Mouse (Mus musculus): ENCODE measurements at regions not wholly inside any gene's neighbourhood (a gene's known extent, or its start where the extent isn't known, plus 50 kb on each side); places are given as distances from the start of the nearest gene placed in this dataset.

DNA sequence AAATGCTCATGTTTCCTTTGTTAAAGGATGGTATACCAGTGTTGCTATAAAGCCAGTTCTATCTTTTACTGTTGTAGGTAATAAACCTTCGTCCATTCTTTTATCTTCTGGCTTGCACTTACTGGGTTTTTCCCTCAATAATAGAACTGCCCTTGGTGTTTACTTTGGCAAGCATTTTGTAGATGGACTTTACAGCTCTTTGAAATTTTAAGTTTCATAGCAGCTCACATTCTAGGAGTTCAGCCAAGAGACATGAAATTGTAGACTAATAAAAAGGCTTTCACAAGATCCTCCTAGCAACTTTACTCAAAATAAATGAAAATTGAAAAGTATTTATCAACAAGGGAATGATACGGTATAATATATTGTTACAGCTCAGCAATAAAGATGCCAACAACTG lies 124.5 kb downstream of the Rassf9 start:
- Histone ChIP-seq H3K27me3 (ENCODE audit: control insufficient read depth, insufficient read depth, low read length) (no peaks in the 10 kb centered on the region), H3K79me2 (ENCODE audit: control insufficient read depth, insufficient read depth, low read length) (no peaks in the 10 kb centered on the region), H3K4me1 (ENCODE audit: control insufficient read depth, insufficient read depth, low read length) (no peaks in the 10 kb centered on the region), H3K27ac (replicated peaks; ENCODE audit: insufficient read depth, low read depth, low read length) (no peak overlapping the region), H3K36me3 (ENCODE audit: control insufficient read depth, insufficient read depth, low read length) (no peaks in the 10 kb centered on the region), H3K4me3 (ENCODE audit: insufficient read depth, low read depth, low read length) (no peak overlapping the region), H3K9ac (ENCODE audit: low read depth, low read length) (no peak overlapping the region)
- WGBS, result 53% methylated on average over 2 of the region's 2 CpGs
- no peak for TF ChIP-seq POLR2A (IDR thresholded peaks at IDR 0.05; ENCODE audit: extremely low read depth, insufficient read depth, low read length)
- no peak for TF ChIP-seq CTCF (IDR thresholded peaks at IDR 0.05; ENCODE audit: low read depth, low read length)
- no peak for DNase-seq (ENCODE audit: extremely low read depth, low read depth, low spot score)

GRCm38 (mm10) chr10:102633438-102633837 lies 121.4 kb downstream of the Rassf9 start:
- TF ChIP-seq POLR2A (IDR thresholded peaks at IDR 0.05; ENCODE audit: extremely low read depth, insufficient read depth, low read length) (no peak), CTCF (IDR thresholded peaks at IDR 0.05; ENCODE audit: low read depth, low read length) (no peak)
- Histone ChIP-seq H3K9ac (ENCODE audit: low read depth, low read length) (no peak overlapping the region), H3K36me3 (ENCODE audit: control insufficient read depth, insufficient read depth, low read length) (no peaks in the 10 kb centered on the region), H3K27ac (replicated peaks; ENCODE audit: insufficient read depth, low read depth, low read length) (no peak overlapping the region), H3K79me2 (ENCODE audit: control insufficient read depth, insufficient read depth, low read length) (no peaks in the 10 kb centered on the region), H3K4me3 (ENCODE audit: insufficient read depth, low read depth, low read length) (no peak overlapping the region), H3K4me1 (ENCODE audit: control insufficient read depth, insufficient read depth, low read length) (no peaks in the 10 kb centered on the region), H3K27me3 (ENCODE audit: control insufficient read depth, insufficient read depth, low read length) (no peaks in the 10 kb centered on the region)
- no peak for DNase-seq (ENCODE audit: extremely low read depth, low read depth, low spot score)
- WGBS, result 66% methylated on average over 4 of the region's 4 CpGs

GRCm38 (mm10) chr10:102628609-102629008 lies 116.6 kb downstream of the Rassf9 start:
- no peak overlapping the region for H3K4me3 ChIP-seq (ENCODE audit: insufficient read depth, low read depth, low read length)
- no peaks in the 10 kb centered on the region for H3K27me3 ChIP-seq (ENCODE audit: control insufficient read depth, insufficient read depth, low read length)
- H3K27ac ChIP-seq (replicated peaks; ENCODE audit: insufficient read depth, low read depth, low read length), result no peak overlapping the region
- H3K9ac ChIP-seq (ENCODE audit: low read depth, low read length), result no peak overlapping the region
- no peak for DNase-seq (ENCODE audit: extremely low read depth, low read depth, low spot score)
- H3K36me3 ChIP-seq (ENCODE audit: control insufficient read depth, insufficient read depth, low read length), result no peaks in the 10 kb centered on the region
- TF ChIP-seq CTCF (IDR thresholded peaks at IDR 0.05; ENCODE audit: low read depth, low read length) (no peak), POLR2A (IDR thresholded peaks at IDR 0.05; ENCODE audit: extremely low read depth, insufficient read depth, low read length) (no peak)
- H3K79me2 ChIP-seq (ENCODE audit: control insufficient read depth, insufficient read depth, low read length), result no peaks in the 10 kb centered on the region
- no peaks in the 10 kb centered on the region for H3K4me1 ChIP-seq (ENCODE audit: control insufficient read depth, insufficient read depth, low read length)

GRCm38 (mm10) chr10:102623895-102624294 lies 111.9 kb downstream of the Rassf9 start:
- Histone ChIP-seq H3K36me3 (ENCODE audit: control insufficient read depth, insufficient read depth, low read length) (no peaks in the 10 kb centered on the region), H3K79me2 (ENCODE audit: control insufficient read depth, insufficient read depth, low read length) (no peaks in the 10 kb centered on the region), H3K9ac (ENCODE audit: low read depth, low read length) (no peak overlapping the region), H3K4me3 (ENCODE audit: insufficient read depth, low read depth, low read length) (no peak overlapping the region), H3K27ac (replicated peaks; ENCODE audit: insufficient read depth, low read depth, low read length) (no peak overlapping the region), H3K4me1 (ENCODE audit: control insufficient read depth, insufficient read depth, low read length) (no peaks in the 10 kb centered on the region), H3K27me3 (ENCODE audit: control insufficient read depth, insufficient read depth, low read length) (no peaks in the 10 kb centered on the region)
- no peak for DNase-seq (ENCODE audit: extremely low read depth, low read depth, low spot score)
- 72% methylated on average over 3 of the region's 3 CpGs for WGBS
- TF ChIP-seq POLR2A (IDR thresholded peaks at IDR 0.05; ENCODE audit: extremely low read depth, insufficient read depth, low read length), result no peak
- no peak for TF ChIP-seq CTCF (IDR thresholded peaks at IDR 0.05; ENCODE audit: low read depth, low read length)

DNA sequence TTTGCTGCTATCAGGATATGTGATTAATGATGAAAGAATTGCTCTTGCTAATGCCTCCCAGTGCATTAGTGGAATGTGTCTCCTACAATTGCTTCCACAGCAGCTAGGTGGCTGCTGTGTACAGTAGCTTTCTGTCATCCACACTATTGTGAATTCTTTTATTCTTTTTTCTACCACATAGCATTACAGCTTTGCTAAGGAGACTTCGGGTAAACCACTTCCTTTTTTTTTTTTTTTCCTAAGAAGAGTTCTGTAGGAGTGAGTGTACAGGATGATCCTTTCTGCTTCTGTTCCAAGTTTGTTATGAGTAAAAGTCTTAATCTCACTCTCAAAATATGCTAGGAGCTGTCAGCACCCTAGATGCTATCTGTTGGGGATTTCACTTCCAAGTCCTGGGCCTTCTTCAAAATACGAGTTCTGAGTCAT lies 110.6 kb downstream of the Rassf9 start:
- no peak for DNase-seq (ENCODE audit: extremely low read depth, low read depth, low spot score)
- Histone ChIP-seq H3K9ac (ENCODE audit: low read depth, low read length) (no peak overlapping the region), H3K4me1 (ENCODE audit: control insufficient read depth, insufficient read depth, low read length) (no peaks in the 10 kb centered on the region), H3K27ac (replicated peaks; ENCODE audit: insufficient read depth, low read depth, low read length) (no peak overlapping the region), H3K4me3 (ENCODE audit: insufficient read depth, low read depth, low read length) (no peak overlapping the region), H3K79me2 (ENCODE audit: control insufficient read depth, insufficient read depth, low read length) (no peaks in the 10 kb centered on the region), H3K36me3 (ENCODE audit: control insufficient read depth, insufficient read depth, low read length) (no peaks in the 10 kb centered on the region), H3K27me3 (ENCODE audit: control insufficient read depth, insufficient read depth, low read length) (no peaks in the 10 kb centered on the region)
- 52% methylated on average over 2 of the region's 2 CpGs for WGBS
- TF ChIP-seq CTCF (IDR thresholded peaks at IDR 0.05; ENCODE audit: low read depth, low read length) (no peak), POLR2A (IDR thresholded peaks at IDR 0.05; ENCODE audit: extremely low read depth, insufficient read depth, low read length) (no peak)

- WGBS, result 62% methylated on average over 2 of the region's 2 CpGs
- no peaks in the 10 kb centered on the region for H3K36me3 ChIP-seq (ENCODE audit: control insufficient read depth, insufficient read depth, low read length)
- no peak for DNase-seq (ENCODE audit: extremely low read depth, low read depth, low spot score)
- no peak overlapping the region for H3K9ac ChIP-seq (ENCODE audit: low read depth, low read length)
- no peak overlapping the region for H3K27ac ChIP-seq (replicated peaks; ENCODE audit: insufficient read depth, low read depth, low read length)
- TF ChIP-seq CTCF (IDR thresholded peaks at IDR 0.05; ENCODE audit: low read depth, low read length), result no peak
- H3K27me3 ChIP-seq (ENCODE audit: control insufficient read depth, insufficient read depth, low read length), result no peaks in the 10 kb centered on the region
- no peaks in the 10 kb centered on the region for H3K79me2 ChIP-seq (ENCODE audit: control insufficient read depth, insufficient read depth, low read length)
- H3K4me3 ChIP-seq (ENCODE audit: insufficient read depth, low read depth, low read length), result no peak overlapping the region
- H3K4me1 ChIP-seq (ENCODE audit: control insufficient read depth, insufficient read depth, low read length), result no peaks in the 10 kb centered on the region
Measured at GRCm38 (mm10) chr10:102618711-102619110, 106.7 kb downstream of the Rassf9 start.

Data from liver, adult 2 months (tissue).